Mouse (Mus musculus) myocyte (in vitro differentiated cells): ENCODE data around the gene Tas1r3.

Experiments used
- MAX ChIP-seq: IDR thresholded peaks from one replicate; pipeline ENCODE4 v1.6.1; 2011; ENCODE audit warnings: low read depth, mild to moderate bottlenecking, control low read depth
- MYOD1 ChIP-seq, 3 experiments: IDR thresholded peaks; one replicate each; pipeline ENCODE4 v1.6.1; 2011; ENCODE audit warnings: control low read depth in 2 of 3, low read depth in 2 of 3, mild to moderate bottlenecking in 2 of 3, moderate library complexity in 1 of 3; ENCODE audit not compliant: insufficient read length in 2 of 3, control insufficient read depth in 1 of 3
- MYOG ChIP-seq, 3 experiments: IDR thresholded peaks; one replicate each; pipeline ENCODE4 v1.6.1; 2011; ENCODE audit warnings: control low read depth in 2 of 3, low read depth in 2 of 3, mild to moderate bottlenecking in 2 of 3; ENCODE audit not compliant: insufficient read length in 2 of 3, control insufficient read depth in 1 of 3, insufficient read depth in 1 of 3
- POLR2A ChIP-seq: IDR thresholded peaks from one replicate; pipeline ENCODE4 v1.6.1; 2011; ENCODE audit warnings: low read depth, mild to moderate bottlenecking, control low read depth, moderate library complexity; ENCODE audit not compliant: insufficient read length
- POLR2AphosphoS2 ChIP-seq: IDR thresholded peaks from one replicate; pipeline ENCODE4 v1.6.1; 2011; ENCODE audit warnings: low read depth, control low read depth; ENCODE audit not compliant: insufficient read length
- TCF12 ChIP-seq: IDR thresholded peaks from one replicate; pipeline ENCODE4 v1.6.1; 2011; ENCODE audit warnings: mild to moderate bottlenecking, control low read depth; ENCODE audit not compliant: poor library complexity, insufficient read depth, severe bottlenecking
- TCF3 ChIP-seq: IDR thresholded peaks from one replicate; pipeline ENCODE4 v1.6.1; 2011; ENCODE audit warnings: low read depth, control low read depth; ENCODE audit not compliant: insufficient read length
- USF1 ChIP-seq: IDR thresholded peaks from one replicate; pipeline ENCODE4 v1.6.1; 2011; ENCODE audit warnings: low read depth, mild to moderate bottlenecking, control low read depth, moderate library complexity

- TF ChIP-seq POLR2AphosphoS2 (no peak), TCF12 (no peak), USF1 (no peak), MYOD1 (IDR thresholded peaks at IDR 0.05; ENCODE audit: control insufficient read depth in 1 of 3, insufficient read length in 2 of 3, low read depth in 2 of 3) (no peak), TCF3 (no peak), MAX (no peak), POLR2A (no peak), MYOG (IDR thresholded peaks at IDR 0.05; ENCODE audit: control insufficient read depth in 1 of 3, insufficient read depth in 1 of 3, insufficient read length in 2 of 3, low read depth in 2 of 3) (no peak)
These were observed 45.6 kb upstream of the Tas1r3 start for GRCm38 (mm10) chr4:155908751-155909150.
